9 mouse cellular contexts compared by ENCODE assay signal in genomic region chr6:50763121-50763520, GRCm38 (mm10).
DNase-seq lines count a peak whose midpoint lies in the region; ATAC-seq lines count a peak whose summit lies in the region.
"Had no signal": no experiment of that assay in that cellular context is flagged by ENCODE, and none has a peak within 500 bp of the region (broad histone marks: within the 10 kb centered on the region; RNA-seq: fewer than 3 reads in every experiment).

No protein-coding gene starts in this region.

- H3K9me3 ChIP-seq in neural tube, embryonic 12.5 days = no peaks in the 10 kb centered on the region

- DNase-seq in cerebellum, adult 18-20 months = peak; percentile 12 to 19
- DNase-seq in left cerebral cortex, postnatal 14 days (ENCODE audit: low spot score in 2 of 2) = peak; percentile 58 to 60
- DNase-seq in left cerebral cortex, adult 9 months (ENCODE audit: low spot score in 2 of 2) = no peak
- DNase-seq in cerebellum, postnatal 36 days = peak; percentile 45
- no peak for DNase-seq in spleen, postnatal 4 days (ENCODE audit: low spot score in 2 of 2)
- no peak for DNase-seq in thymus, postnatal 36 days

- no peak for ATAC-seq in cerebellum, adult (ENCODE audit: insufficient number of reproducible peaks, low FRiP score, low TSS enrichment)
- ATAC-seq in neural tube, embryonic 12.5 days (ENCODE audit: low FRiP score, low read depth) = peak; percentile 90

- H3K27ac ChIP-seq in neural tube, embryonic 12.5 days = no peak overlapping the region
- H3K27ac ChIP-seq: left cerebral cortex, adult 2 months had no signal

- intact Hi-C loops in left cerebral cortex, postnatal 14 days (cut with DNase I) = no loop called here

- H3K4me1 ChIP-seq in neural tube, embryonic 12.5 days = peaks cover 10% of the 10 kb centered on the region

- no peak overlapping the region for H3K9ac ChIP-seq in neural tube, embryonic 12.5 days

- H3K27me3 ChIP-seq in neural tube, embryonic 12.5 days (replicated peaks) = no peaks in the 10 kb centered on the region

- H3K36me3 ChIP-seq in neural tube, embryonic 12.5 days = no peaks in the 10 kb centered on the region

- no peak overlapping the region for H3K4me3 ChIP-seq in neural tube, embryonic 12.5 days
- H3K4me3 ChIP-seq: left cerebral cortex, adult 2 months had no signal

- peak overlapping the region; percentile 31; the same call in 1 of the 2 replicates for H3K4me2 ChIP-seq in neural tube, embryonic 12.5 days (replicated peaks)

- 41% methylated on average over 4 of the region's 4 CpGs for WGBS in neural tube, embryonic 12.5 days

Comparison
In these comparisons a context has a peak if more than half of its experiments do, and no peak if none do; other contexts are left out.
1. DNase-seq: peak in cerebellum, adult 18-20 months (2 of 2), left cerebral cortex, postnatal 14 days (2 of 2) and cerebellum, postnatal 36 days (2 of 2); none in left cerebral cortex, adult 9 months (0 of 2), spleen, postnatal 4 days (0 of 2) and thymus, postnatal 36 days (0 of 2).